Mouse (Mus musculus) lung, postnatal 10 days (tissue): Measurements from ENCODE around the gene Hcn4.

ENCODE experiments used
- DNase-seq: peaks from one replicate; pipeline ENCODE4 v3.0.0; 2021

The Hcn4 gene

GRCm38 (mm10) chr9:58849576-58850315, 26.5 kb downstream of the Hcn4 start:
- DNase-seq = no peak

- no peak for DNase-seq
Measured at GRCm38 (mm10) chr9:58854931-58855330, 31.7 kb downstream of the Hcn4 start.

GRCm38 (mm10) chr9:58859080-58859635, 35.9 kb downstream of the Hcn4 start:
- DNase-seq = no peak

GRCm38 (mm10) chr9:58863826-58864225, 40.6 kb downstream of the Hcn4 start:
- DNase-seq = no peak

- no peak for DNase-seq
Measured at GRCm38 (mm10) chr9:58871141-58871540, 47.9 kb downstream of the Hcn4 start.

GRCm38 (mm10) chr9:58873541-58874324, 50.5 kb downstream of the Hcn4 start:
- peak; percentile 70 for DNase-seq

GRCm38 (mm10) chr9:58874354-58874753, 51.1 kb downstream of the Hcn4 start:
- DNase-seq = no peak

GRCm38 (mm10) chr9:58875439-58875838, 52.2 kb downstream of the Hcn4 start:
- no peak for DNase-seq

- DNase-seq = no peak
Measured at GRCm38 (mm10) chr9:58876946-58877625, 53.9 kb downstream of the Hcn4 start.

GRCm38 (mm10) chr9:58879836-58880235, 56.6 kb downstream of the Hcn4 start:
- DNase-seq = no peak

GRCm38 (mm10) chr9:58882686-58883085, 59.5 kb downstream of the Hcn4 start:
- no peak for DNase-seq

- no peak for DNase-seq
Measured at GRCm38 (mm10) chr9:58889782-58890448, 66.7 kb downstream of the Hcn4 start.

- DNase-seq = no peak
Measured at GRCm38 (mm10) chr9:58890893-58891292, 67.7 kb downstream of the Hcn4 start.

- DNase-seq = no peak
Measured at GRCm38 (mm10) chr9:58891840-58892640, 68.8 kb downstream of the Hcn4 start.

GRCm38 (mm10) chr9:58899602-58900001, 76.4 kb downstream of the Hcn4 start:
- DNase-seq = no peak

GRCm38 (mm10) chr9:58902869-58903585, 79.8 kb downstream of the Hcn4 start:
- peak; percentile 68 for DNase-seq
